Mouse (Mus musculus) C2C12 (cell line): ENCODE data around the gene Olfr796.

Experiments used
- CEBPB ChIP-seq: IDR thresholded peaks from one replicate; pipeline ENCODE4 v1.6.1; 2011; ENCODE audit warnings: low read depth, mild to moderate bottlenecking, control low read depth, moderate library complexity
- CTCF ChIP-seq: IDR thresholded peaks from one replicate; pipeline ENCODE4 v1.5.1; 2011; ENCODE audit not compliant: control insufficient read depth, insufficient read depth, insufficient read length
- FOSL1 ChIP-seq: IDR thresholded peaks from one replicate; pipeline ENCODE4 v1.8.0; 2011; ENCODE audit warnings: mild to moderate bottlenecking, low read length; ENCODE audit not compliant: poor library complexity, insufficient read depth, severe bottlenecking
- MAX ChIP-seq: IDR thresholded peaks from one replicate; pipeline ENCODE4 v1.6.1; 2011; ENCODE audit warnings: mild to moderate bottlenecking, control low read depth
- MYOD1 ChIP-seq: IDR thresholded peaks from one replicate; pipeline ENCODE4 v1.6.1; 2011; ENCODE audit warnings: low read depth; ENCODE audit not compliant: control insufficient read depth, insufficient read length
- MYOG ChIP-seq: IDR thresholded peaks from one replicate; pipeline ENCODE4 v1.6.1; 2011; ENCODE audit not compliant: control insufficient read depth, insufficient read length; ENCODE audit errors: extremely low read depth
- USF1 ChIP-seq: IDR thresholded peaks from one replicate; pipeline ENCODE4 v1.6.1; 2011; ENCODE audit warnings: low read depth, mild to moderate bottlenecking, control low read depth, moderate library complexity

DNA sequence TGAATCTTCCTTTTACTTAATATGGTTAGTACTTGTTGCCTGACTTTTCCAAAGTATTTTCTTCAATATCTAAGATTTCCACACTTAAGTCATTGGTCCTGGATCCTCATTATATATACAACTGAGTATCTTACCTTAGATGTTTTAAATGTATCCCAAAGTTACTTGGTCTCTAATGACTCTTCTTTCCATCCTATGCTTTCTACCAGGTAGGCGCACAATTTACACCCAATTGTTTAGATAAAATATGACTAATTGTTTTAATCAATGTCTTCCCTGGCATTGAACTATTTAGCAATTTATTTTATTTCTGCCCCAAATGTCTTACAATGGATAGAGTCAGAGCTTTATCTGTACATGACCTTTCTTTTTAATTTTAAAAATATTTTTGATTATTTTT is at the start of gene Olfr796:
- TF ChIP-seq CTCF (no peak), USF1 (no peak), MYOG (no peak), MAX (no peak), CEBPB (no peak), MYOD1 (no peak), FOSL1 (no peak)
